Mouse (Mus musculus): ENCODE measurements at regions not wholly inside any gene's neighbourhood (a gene's known extent, or its start where the extent isn't known, plus 50 kb on each side); places are given as distances from the start of the nearest gene placed in this dataset.

GRCm38 (mm10) chr3:146337429-146337828 lies 67.0 kb upstream of the Ssx2ip start:
- in situ Hi-C loops (cut with MboI; ENCODE audit: low pct_unique_long_range_greater_than_20kb in 1 of 2, low sequenced_read_pairs in 2 of 2, unreplicated experiment in 1 of 2) = loop anchor here in 1 of 2 experiments (25.0 kb wide), 1 partner anchor 600 kb away; no protein-coding TSS in a partner anchor

GRCm38 (mm10) chr3:146337861-146338281 lies 66.6 kb upstream of the Ssx2ip start:
- in situ Hi-C loops (cut with MboI; ENCODE audit: low pct_unique_long_range_greater_than_20kb in 1 of 2, low sequenced_read_pairs in 2 of 2, unreplicated experiment in 1 of 2) = loop anchor here in 1 of 2 experiments (25.0 kb wide), 1 partner anchor 599 kb away; no protein-coding TSS in a partner anchor

- in situ Hi-C loops (cut with MboI; ENCODE audit: low pct_unique_long_range_greater_than_20kb in 1 of 2, low sequenced_read_pairs in 2 of 2, unreplicated experiment in 1 of 2) = loop anchor here in 1 of 2 experiments (25.0 kb wide), 1 partner anchor 599 kb away; no protein-coding TSS in a partner anchor
Measured at GRCm38 (mm10) chr3:146338445-146338844, 66.0 kb upstream of the Ssx2ip start.

GRCm38 (mm10) chr3:146340316-146341055 lies 64.0 kb upstream of the Ssx2ip start:
- in situ Hi-C loops (cut with MboI; ENCODE audit: low pct_unique_long_range_greater_than_20kb in 1 of 2, low sequenced_read_pairs in 2 of 2, unreplicated experiment in 1 of 2) = loop anchor here (10.0 to 25.0 kb wide), 3 partner anchors 144 to 597 kb away; no protein-coding TSS in a partner anchor

- in situ Hi-C loops (cut with MboI; ENCODE audit: low pct_unique_long_range_greater_than_20kb in 1 of 2, low sequenced_read_pairs in 2 of 2, unreplicated experiment in 1 of 2) = loop anchor here (10.0 to 25.0 kb wide), 3 partner anchors 143 to 596 kb away; no protein-coding TSS in a partner anchor
Measured at GRCm38 (mm10) chr3:146341652-146342340, 62.6 kb upstream of the Ssx2ip start.

- in situ Hi-C loops (cut with MboI; ENCODE audit: low pct_unique_long_range_greater_than_20kb in 1 of 2, low sequenced_read_pairs in 2 of 2, unreplicated experiment in 1 of 2) = loop anchor here (10.0 to 25.0 kb wide), 3 partner anchors 142 to 595 kb away; no protein-coding TSS in a partner anchor
Measured at GRCm38 (mm10) chr3:146342727-146343126, 61.7 kb upstream of the Ssx2ip start.

GRCm38 (mm10) chr3:146343649-146344401 lies 60.6 kb upstream of the Ssx2ip start:
- in situ Hi-C loops (cut with MboI; ENCODE audit: low pct_unique_long_range_greater_than_20kb in 1 of 2, low sequenced_read_pairs in 2 of 2, unreplicated experiment in 1 of 2) = loop anchor here (10.0 to 25.0 kb wide), 3 partner anchors 141 to 593 kb away; no protein-coding TSS in a partner anchor

GRCm38 (mm10) chr3:146344402-146345025 lies 59.9 kb upstream of the Ssx2ip start:
- in situ Hi-C loops (cut with MboI; ENCODE audit: low pct_unique_long_range_greater_than_20kb in 1 of 2, low sequenced_read_pairs in 2 of 2, unreplicated experiment in 1 of 2) = loop anchor here (10.0 to 25.0 kb wide), 3 partner anchors 140 to 593 kb away; no protein-coding TSS in a partner anchor

- in situ Hi-C loops (cut with MboI; ENCODE audit: low pct_unique_long_range_greater_than_20kb in 1 of 2, low sequenced_read_pairs in 2 of 2, unreplicated experiment in 1 of 2) = loop anchor here (10.0 to 25.0 kb wide), 3 partner anchors 139 to 592 kb away; no protein-coding TSS in a partner anchor
Measured at GRCm38 (mm10) chr3:146345308-146345780, 59.1 kb upstream of the Ssx2ip start.

GRCm38 (mm10) chr3:146345946-146346345 lies 58.5 kb upstream of the Ssx2ip start:
- in situ Hi-C loops (cut with MboI; ENCODE audit: low pct_unique_long_range_greater_than_20kb in 1 of 2, low sequenced_read_pairs in 2 of 2, unreplicated experiment in 1 of 2) = loop anchor here (10.0 to 25.0 kb wide), 3 partner anchors 139 to 591 kb away; no protein-coding TSS in a partner anchor

GRCm38 (mm10) chr3:146347311-146347710 lies 57.1 kb upstream of the Ssx2ip start:
- in situ Hi-C loops (cut with MboI; ENCODE audit: low pct_unique_long_range_greater_than_20kb in 1 of 2, low sequenced_read_pairs in 2 of 2, unreplicated experiment in 1 of 2) = loop anchor here (10.0 to 25.0 kb wide), 3 partner anchors 137 to 590 kb away; no protein-coding TSS in a partner anchor

GRCm38 (mm10) chr3:146348921-146349320 lies 55.5 kb upstream of the Ssx2ip start:
- in situ Hi-C loops (cut with MboI; ENCODE audit: low pct_unique_long_range_greater_than_20kb in 1 of 2, low sequenced_read_pairs in 2 of 2, unreplicated experiment in 1 of 2) = loop anchor here (10.0 to 25.0 kb wide), 3 partner anchors 136 to 588 kb away; no protein-coding TSS in a partner anchor

- in situ Hi-C loops (cut with MboI; ENCODE audit: low pct_unique_long_range_greater_than_20kb in 1 of 2, low sequenced_read_pairs in 2 of 2, unreplicated experiment in 1 of 2) = loop anchor here (10.0 to 25.0 kb wide), 3 partner anchors 135 to 588 kb away; no protein-coding TSS in a partner anchor
Measured at GRCm38 (mm10) chr3:146349393-146349792, 55.0 kb upstream of the Ssx2ip start.

- in situ Hi-C loops (cut with MboI; ENCODE audit: low pct_unique_long_range_greater_than_20kb in 1 of 2, low sequenced_read_pairs in 2 of 2, unreplicated experiment in 1 of 2) = no loop called here
Measured at GRCm38 (mm10) chr3:146350126-146350525, 54.3 kb upstream of the Ssx2ip start.

- in situ Hi-C loops (cut with MboI; ENCODE audit: low pct_unique_long_range_greater_than_20kb in 1 of 2, low sequenced_read_pairs in 2 of 2, unreplicated experiment in 1 of 2) = no loop called here
Measured at GRCm38 (mm10) chr3:146351468-146351867, 53.0 kb upstream of the Ssx2ip start.

- in situ Hi-C loops (cut with MboI; ENCODE audit: low pct_unique_long_range_greater_than_20kb in 1 of 2, low sequenced_read_pairs in 2 of 2, unreplicated experiment in 1 of 2) = no loop called here
Measured at GRCm38 (mm10) chr3:146352187-146352586, 52.3 kb upstream of the Ssx2ip start.

- in situ Hi-C loops (cut with MboI; ENCODE audit: low pct_unique_long_range_greater_than_20kb in 1 of 2, low sequenced_read_pairs in 2 of 2, unreplicated experiment in 1 of 2) = no loop called here
Measured at GRCm38 (mm10) chr3:146353961-146354360, 50.5 kb upstream of the Ssx2ip start.

Data from mouse embryonic stem cell (cell line).